Mouse (Mus musculus) forebrain, embryonic 12.5 days (tissue): ENCODE measurements around the gene Ccdc146. TPM values are rescaled to one million over a fixed set of nuclear protein-coding genes. Genes with fewer than 3 reads are reported as not detected.
"Not testable (repeated sequence)": the region's sequence is repeated elsewhere in the genome, so short reads cannot be mapped to it uniquely, and the experiment has no call there.

Experiments used
- ATAC-seq: fragments of 200-750 bp; cut with Nextera tagmentation; 2 replicates; pipeline ENCODE4 v1.8.0; 2017; ENCODE audit warnings: moderate TSS enrichment; ENCODE audit not compliant: low FRiP score
- H3K27ac ChIP-seq: fragments of 300-500 bp; sonication (generic); 2 replicates; pipeline ENCODE4 v1.5.1; 2016; ENCODE audit warnings: mild to moderate bottlenecking
- H3K27me3 ChIP-seq: fragments of 300-500 bp; sonication (generic); 2 replicates; pipeline ENCODE4 v1.6.1; 2016; ENCODE audit warnings: mild to moderate bottlenecking
- H3K36me3 ChIP-seq: fragments of 300-500 bp; sonication (generic); replicated peaks from 2 replicates; pipeline ENCODE4 v1.6.1; 2016; ENCODE audit warnings: mild to moderate bottlenecking
- H3K4me1 ChIP-seq: fragments of 300-500 bp; sonication (generic); 2 replicates; pipeline ENCODE4 v1.6.1; 2016
- H3K4me2 ChIP-seq: fragments of 300-500 bp; sonication (generic); 2 replicates; pipeline ENCODE4 v1.6.1; 2016; ENCODE audit warnings: mild to moderate bottlenecking, moderate library complexity
- H3K4me3 ChIP-seq: fragments of 300-500 bp; sonication (generic); replicated peaks from 2 replicates; pipeline ENCODE4 v1.5.1; 2016; ENCODE audit warnings: mild to moderate bottlenecking
- H3K9ac ChIP-seq: fragments of 300-500 bp; sonication (generic); 2 replicates; pipeline ENCODE4 v1.6.1; 2016; ENCODE audit warnings: mild to moderate bottlenecking
- H3K9me3 ChIP-seq: fragments of 300-500 bp; sonication (generic); 2 replicates; pipeline ENCODE4 v1.6.1; 2016
- WGBS: fragments of 180-500 bp; shearing (Covaris S2); methylation state at CpG from one replicate; pipeline ENCODE4 v1.1.7; 2016; 5-methylcytosine and 5-hydroxymethylcytosine counted together
- polyA plus RNA-seq: library from polyadenylated mRNA; unstranded; fragments of >200 nt; fragmentation: Nextera tagmentation; extraction: Ambion mirVana; gene quantifications from 2 replicates; pipeline ENCODE4 v1.2.1, GENCODE M21; 2016

The Ccdc146 gene
- polyA plus RNA-seq, 1 experiment from 2014 or later, result 0.20 TPM

GRCm38 (mm10) chr5:21363343-21363742 is 61.1 kb downstream of the Ccdc146 start:
- peaks cover 8% of the 10 kb centered on the region; the same call in 1 of the 2 replicates for H3K4me1 ChIP-seq
- no peak overlapping the region for H3K4me2 ChIP-seq
- no peak overlapping the region for H3K9ac ChIP-seq
- H3K27me3 ChIP-seq, result no peaks in the 10 kb centered on the region
- H3K9me3 ChIP-seq, result 0 out of 2 replicates have a peak, but pooled peaks cover 4% of the 10 kb centered on the region
- H3K36me3 ChIP-seq, result no peaks in the 10 kb centered on the region
- no peak overlapping the region for H3K27ac ChIP-seq
- 85% methylated on average over 3 of the region's 3 CpGs for WGBS
- ATAC-seq, result no peak
- H3K4me3 ChIP-seq, result no peak overlapping the region

- Histone ChIP-seq H3K27ac (no peak overlapping the region), H3K27me3 (no peaks in the 10 kb centered on the region), H3K36me3 (no peaks in the 10 kb centered on the region), H3K4me3 (no peak overlapping the region), H3K4me2 (no peak overlapping the region), H3K9ac (no peak overlapping the region), H3K9me3 (0 out of 2 replicates have a peak, but pooled peaks cover 4% of the 10 kb centered on the region), H3K4me1 (peaks cover 10% of the 10 kb centered on the region)
- ATAC-seq, result no peak
- WGBS, result 85% methylated on average over 3 of the region's 3 CpGs
Measured at GRCm38 (mm10) chr5:21358648-21359047, 65.8 kb downstream of the Ccdc146 start.

- Histone ChIP-seq H3K27me3 (no peaks in the 10 kb centered on the region), H3K9ac (no peak overlapping the region), H3K36me3 (no peaks in the 10 kb centered on the region), H3K9me3 (no peaks in the 10 kb centered on the region), H3K27ac (no peak overlapping the region), H3K4me1 (peaks cover 10% of the 10 kb centered on the region), H3K4me3 (no peak overlapping the region), H3K4me2 (no peak overlapping the region)
- ATAC-seq, result no peak
Measured at GRCm38 (mm10) chr5:21351678-21352077, 72.8 kb downstream of the Ccdc146 start.

GRCm38 (mm10) chr5:21348366-21348765 is 76.1 kb downstream of the Ccdc146 start:
- no peak for ATAC-seq
- Histone ChIP-seq H3K27me3 (no peaks in the 10 kb centered on the region), H3K4me2 (no peak overlapping the region), H3K4me3 (no peak overlapping the region), H3K9me3 (no peaks in the 10 kb centered on the region), H3K36me3 (no peaks in the 10 kb centered on the region), H3K9ac (no peak overlapping the region), H3K27ac (no peak overlapping the region), H3K4me1 (no peaks in the 10 kb centered on the region)
- 92% methylated on average over 7 of the region's 7 CpGs for WGBS

- not testable (repeated sequence) for H3K4me1 ChIP-seq, ATAC-seq
Measured at GRCm38 (mm10) chr5:21342265-21342664, 82.2 kb downstream of the Ccdc146 start.

GRCm38 (mm10) chr5:21332119-21332518 is 92.4 kb downstream of the Ccdc146 start:
- no peaks in the 10 kb centered on the region for H3K36me3 ChIP-seq
- no peaks in the 10 kb centered on the region for H3K27me3 ChIP-seq
- H3K9me3 ChIP-seq, result no peaks in the 10 kb centered on the region
- no peak overlapping the region for H3K9ac ChIP-seq
- WGBS, result 85% methylated on average over 1 of the region's 1 CpGs
- H3K27ac ChIP-seq, result no peak overlapping the region
- H3K4me3 ChIP-seq, result no peak overlapping the region
- H3K4me2 ChIP-seq, result no peak overlapping the region
- H3K4me1 ChIP-seq, result peaks cover 9% of the 10 kb centered on the region
- no peak for ATAC-seq

More at GRCm38 (mm10) chr5:21342265-21342664, 82.2 kb downstream of the Ccdc146 start:
- H3K9ac ChIP-seq, H3K9me3 ChIP-seq, H3K4me2 ChIP-seq, H3K4me3 ChIP-seq, H3K27me3 ChIP-seq, H3K27ac ChIP-seq, H3K36me3 ChIP-seq: not testable (repeated sequence)

- 85% methylated on average over 5 of the region's 5 CpGs for WGBS
- Histone ChIP-seq H3K9me3 (no peaks in the 10 kb centered on the region), H3K9ac (no peak overlapping the region), H3K27ac (no peak overlapping the region), H3K27me3 (no peaks in the 10 kb centered on the region), H3K36me3 (no peaks in the 10 kb centered on the region), H3K4me1 (peaks cover 9% of the 10 kb centered on the region), H3K4me2 (no peak overlapping the region), H3K4me3 (no peak overlapping the region)
- ATAC-seq, result no peak
Measured at GRCm38 (mm10) chr5:21331656-21332055, 92.8 kb downstream of the Ccdc146 start.

- H3K27me3 ChIP-seq, result no peaks in the 10 kb centered on the region
- no peak for ATAC-seq
- no peak overlapping the region for H3K27ac ChIP-seq
- no peak overlapping the region for H3K9ac ChIP-seq
- H3K9me3 ChIP-seq, result no peaks in the 10 kb centered on the region
- H3K4me3 ChIP-seq, result no peak overlapping the region
- H3K4me1 ChIP-seq, result peaks cover 9% of the 10 kb centered on the region
- 47% methylated on average over 11 of the region's 11 CpGs for WGBS
- H3K4me2 ChIP-seq, result no peak overlapping the region
- no peaks in the 10 kb centered on the region for H3K36me3 ChIP-seq
Measured at GRCm38 (mm10) chr5:21329672-21330665, 94.5 kb downstream of the Ccdc146 start.

- H3K9me3 ChIP-seq, result no peaks in the 10 kb centered on the region
- H3K27ac ChIP-seq, result no peak overlapping the region
- 96% methylated on average over 1 of the region's 1 CpGs for WGBS
- H3K4me2 ChIP-seq, result no peak overlapping the region
- ATAC-seq, result no peak
- peaks cover 9% of the 10 kb centered on the region for H3K4me1 ChIP-seq
- no peak overlapping the region for H3K9ac ChIP-seq
- H3K4me3 ChIP-seq, result no peak overlapping the region
- no peaks in the 10 kb centered on the region for H3K27me3 ChIP-seq
- no peaks in the 10 kb centered on the region for H3K36me3 ChIP-seq
Measured at GRCm38 (mm10) chr5:21328560-21328959, 95.9 kb downstream of the Ccdc146 start.

- H3K36me3 ChIP-seq, result no peaks in the 10 kb centered on the region
- no peak overlapping the region for H3K9ac ChIP-seq
- ATAC-seq, result no peak; the same call in 1 of the 2 replicates
- peaks cover 9% of the 10 kb centered on the region for H3K4me1 ChIP-seq
- no peaks in the 10 kb centered on the region for H3K9me3 ChIP-seq
- 35% methylated on average over 1 of the region's 1 CpGs for WGBS
- no peak overlapping the region for H3K4me3 ChIP-seq
- no peak overlapping the region for H3K27ac ChIP-seq
- H3K27me3 ChIP-seq, result no peaks in the 10 kb centered on the region
- H3K4me2 ChIP-seq, result no peak overlapping the region
Measured at GRCm38 (mm10) chr5:21326494-21326893, 98.0 kb downstream of the Ccdc146 start.

GRCm38 (mm10) chr5:21320138-21320537 is 104.3 kb downstream of the Ccdc146 start:
- H3K4me2 ChIP-seq, result no peak overlapping the region
- no peaks in the 10 kb centered on the region for H3K9me3 ChIP-seq
- no peaks in the 10 kb centered on the region for H3K36me3 ChIP-seq
- no peaks in the 10 kb centered on the region for H3K27me3 ChIP-seq
- H3K27ac ChIP-seq, result no peak overlapping the region
- 77% methylated on average over 2 of the region's 2 CpGs for WGBS
- H3K4me1 ChIP-seq, result no peaks in the 10 kb centered on the region
- H3K4me3 ChIP-seq, result no peak overlapping the region
- H3K9ac ChIP-seq, result no peak overlapping the region
- ATAC-seq, result no peak

GRCm38 (mm10) chr5:21314696-21315095 is 109.8 kb downstream of the Ccdc146 start:
- no peaks in the 10 kb centered on the region for H3K9me3 ChIP-seq
- no peaks in the 10 kb centered on the region for H3K4me1 ChIP-seq
- H3K4me3 ChIP-seq, result no peak overlapping the region
- no peak overlapping the region for H3K27ac ChIP-seq
- no peaks in the 10 kb centered on the region for H3K36me3 ChIP-seq
- ATAC-seq, result no peak
- 82% methylated on average over 3 of the region's 3 CpGs for WGBS
- H3K27me3 ChIP-seq, result no peaks in the 10 kb centered on the region
- H3K9ac ChIP-seq, result no peak overlapping the region
- H3K4me2 ChIP-seq, result no peak overlapping the region

- no peak overlapping the region for H3K27ac ChIP-seq
- H3K27me3 ChIP-seq, result no peaks in the 10 kb centered on the region
- H3K4me3 ChIP-seq, result no peak overlapping the region
- no peak overlapping the region for H3K9ac ChIP-seq
- no peak overlapping the region for H3K4me2 ChIP-seq
- H3K9me3 ChIP-seq, result no peaks in the 10 kb centered on the region
- 64% methylated on average over 5 of the region's 5 CpGs for WGBS
- ATAC-seq, result no peak
- H3K36me3 ChIP-seq, result no peaks in the 10 kb centered on the region
- H3K4me1 ChIP-seq, result no peaks in the 10 kb centered on the region
Measured at GRCm38 (mm10) chr5:21307165-21307564, 117.3 kb downstream of the Ccdc146 start.
